Mouse (Mus musculus) lung, embryonic 14.5 days (tissue): ENCODE data around the gene Cpt1a. TPM values are rescaled to one million over a fixed set of nuclear protein-coding genes. Genes with fewer than 3 reads are reported as not detected.

Experiments used
- ATAC-seq: fragments of 200-750 bp; cut with Nextera tagmentation; 2 replicates; pipeline ENCODE4 v1.8.0; 2017; ENCODE audit warnings: mild to moderate bottlenecking, moderate TSS enrichment, moderate library complexity; ENCODE audit not compliant: insufficient read depth
- DNase-seq: peaks from one replicate; pipeline ENCODE4 v3.0.0-alpha.2; 2015
- H3K27ac ChIP-seq: fragments of 300-500 bp; sonication (generic); 2 replicates; pipeline ENCODE4 v1.5.1; 2014; ENCODE audit warnings: low read depth, mild to moderate bottlenecking, moderate library complexity
- H3K27me3 ChIP-seq: fragments of 300-500 bp; sonication (generic); 2 replicates; pipeline ENCODE4 v1.6.1; 2014; ENCODE audit warnings: low read length, control low read depth; ENCODE audit not compliant: insufficient read depth
- H3K36me3 ChIP-seq: fragments of 300-500 bp; sonication (generic); 2 replicates; pipeline ENCODE4 v1.6.1; 2014; ENCODE audit warnings: control low read depth; ENCODE audit not compliant: insufficient read depth
- H3K4me1 ChIP-seq: fragments of 300-500 bp; sonication (generic); 2 replicates; pipeline ENCODE4 v1.6.1; 2014; ENCODE audit warnings: antibody characterized with exemption, control low read depth; ENCODE audit not compliant: insufficient read depth
- H3K4me2 ChIP-seq: fragments of 300-500 bp; sonication (generic); 2 replicates; pipeline ENCODE4 v1.6.1; 2014; ENCODE audit warnings: mild to moderate bottlenecking
- H3K4me3 ChIP-seq: fragments of 300-500 bp; sonication (generic); 2 replicates; pipeline ENCODE4 v1.5.1; 2014; ENCODE audit warnings: low read depth, low read length
- H3K9ac ChIP-seq: fragments of 300-500 bp; sonication (generic); 2 replicates; pipeline ENCODE4 v1.6.1; 2014
- H3K9me3 ChIP-seq: fragments of 300-500 bp; sonication (generic); 2 replicates; pipeline ENCODE4 v1.6.1; 2016; ENCODE audit warnings: low read depth, low read length, control low read depth
- CTCF ChIP-seq: IDR thresholded peaks from 2 replicates; pipeline ENCODE4 v1.5.1; 2016; ENCODE audit warnings: antibody characterized with exemption, low read depth
- WGBS: fragments of 180-500 bp; shearing (Covaris S2); extraction: QIAGEN DNeasy Blood & Tissue Kit; methylation state at CpG from one replicate; pipeline ENCODE4 v1.1.7; 2014; 5-methylcytosine and 5-hydroxymethylcytosine counted together
- polyA plus RNA-seq: library from polyadenylated mRNA; unstranded; fragments of >200 nt; fragmentation: Nextera tagmentation; extraction: Ambion mirVana; gene quantifications from 2 replicates; pipeline ENCODE4 v1.2.1, GENCODE M21; 2014

The Cpt1a gene
- polyA plus RNA-seq, 1 experiment from 2014 or later, result 18.9 TPM

- no peak for TF ChIP-seq CTCF
- no peaks in the 10 kb centered on the region for H3K36me3 ChIP-seq
- peak overlapping the region; percentile 94 for H3K27ac ChIP-seq
- DNase-seq (peak; percentile 71), ATAC-seq (no peak)
- peak overlapping the region; percentile 99 for H3K4me2 ChIP-seq
- peaks cover 18% of the 10 kb centered on the region for H3K4me1 ChIP-seq
- H3K9ac ChIP-seq, result peak overlapping the region; percentile 7; the same call in 1 of the 2 replicates
- H3K27me3 ChIP-seq, result 0 out of 2 replicates have a peak, but pooled peaks cover 6% of the 10 kb centered on the region
- 27% methylated on average over 15 of the region's 15 CpGs for WGBS
- no peaks in the 10 kb centered on the region for H3K9me3 ChIP-seq
- peak overlapping the region; percentile 59 for H3K4me3 ChIP-seq
These were observed 3.8 kb downstream of the Cpt1a start for GRCm38 (mm10) chr19:3325771-3326478.

- Histone ChIP-seq H3K4me2 (peak overlapping the region; percentile 99), H3K36me3 (no peaks in the 10 kb centered on the region), H3K9me3 (no peaks in the 10 kb centered on the region), H3K27me3 (0 out of 2 replicates have a peak, but pooled peaks cover 6% of the 10 kb centered on the region), H3K9ac (no peak overlapping the region), H3K27ac (no peak overlapping the region), H3K4me3 (no peak overlapping the region), H3K4me1 (peaks cover 14% of the 10 kb centered on the region)
- WGBS, result 75% methylated on average over 12 of the region's 12 CpGs
- no peak for TF ChIP-seq CTCF
- no peak for DNase-seq
- no peak for ATAC-seq
These were observed 4.4 kb downstream of the Cpt1a start for GRCm38 (mm10) chr19:3326479-3327047.

- no peaks in the 10 kb centered on the region for H3K36me3 ChIP-seq
- ATAC-seq, result no peak
- whole genome bisulfite sequencing, result 66% methylated on average over 6 of the region's 6 CpGs
These were observed 11.1 kb downstream of the Cpt1a start for GRCm38 (mm10) chr19:3333247-3333646.

GRCm38 (mm10) chr19:3333694-3334515, 11.8 kb downstream of the Cpt1a start:
- H3K4me3 ChIP-seq, result no peak overlapping the region
- H3K9me3 ChIP-seq, result no peaks in the 10 kb centered on the region
- H3K9ac ChIP-seq, result no peak overlapping the region
- DNase-seq, result no peak
- H3K36me3 ChIP-seq, result no peaks in the 10 kb centered on the region
- H3K4me1 ChIP-seq, result no peaks in the 10 kb centered on the region
- ATAC-seq, result no peak
- no peaks in the 10 kb centered on the region for H3K27me3 ChIP-seq
- 75% methylated on average over 17 of the region's 17 CpGs for WGBS
- H3K4me2 ChIP-seq, result no peak overlapping the region
- H3K27ac ChIP-seq, result no peak overlapping the region
- no peak for TF ChIP-seq CTCF

More at GRCm38 (mm10) chr19:3333247-3333646, 11.1 kb downstream of the Cpt1a start:
- no peak for DNase-seq
- Histone ChIP-seq H3K9me3 (no peaks in the 10 kb centered on the region), H3K27ac (no peak overlapping the region), H3K27me3 (no peaks in the 10 kb centered on the region), H3K4me1 (no peaks in the 10 kb centered on the region), H3K4me2 (no peak overlapping the region), H3K4me3 (no peak overlapping the region), H3K9ac (no peak overlapping the region)
- no peak for TF ChIP-seq CTCF

GRCm38 (mm10) chr19:3334550-3334949, 12.4 kb downstream of the Cpt1a start:
- Histone ChIP-seq H3K27ac (no peak overlapping the region), H3K4me2 (no peak overlapping the region), H3K4me3 (no peak overlapping the region), H3K36me3 (no peaks in the 10 kb centered on the region), H3K4me1 (no peaks in the 10 kb centered on the region), H3K9ac (no peak overlapping the region), H3K27me3 (no peaks in the 10 kb centered on the region), H3K9me3 (no peaks in the 10 kb centered on the region)
- ATAC-seq (no peak), DNase-seq (no peak)
- TF ChIP-seq CTCF, result no peak
- 67% methylated on average over 4 of the region's 4 CpGs for WGBS

DNA sequence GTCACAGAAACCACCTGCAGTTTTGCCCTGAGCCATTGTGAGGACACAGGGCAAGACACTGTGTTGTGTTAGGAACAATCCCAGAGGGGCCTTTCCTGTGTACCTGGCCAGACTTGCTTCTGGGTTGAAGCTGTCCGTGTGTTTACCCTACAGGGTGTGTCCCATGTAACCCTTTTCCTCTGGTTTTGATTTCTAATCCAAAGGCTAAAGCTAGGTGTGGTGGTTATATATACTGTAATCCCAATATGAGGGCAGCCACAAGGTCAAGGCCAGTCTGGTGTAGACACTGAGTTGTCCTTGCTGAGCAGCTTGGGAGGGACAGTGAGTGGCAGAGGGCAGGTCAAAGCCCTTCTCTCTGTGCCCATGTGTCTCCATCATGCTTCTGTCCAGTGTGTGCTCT, 13.8 kb downstream of the Cpt1a start:
- Histone ChIP-seq H3K27ac (no peak overlapping the region), H3K27me3 (no peaks in the 10 kb centered on the region), H3K9me3 (no peaks in the 10 kb centered on the region), H3K4me1 (no peaks in the 10 kb centered on the region), H3K9ac (no peak overlapping the region), H3K4me2 (no peak overlapping the region), H3K4me3 (no peak overlapping the region), H3K36me3 (no peaks in the 10 kb centered on the region)
- DNase-seq (no peak), ATAC-seq (no peak)
- WGBS, result 58% methylated on average over 1 of the region's 1 CpGs
- no peak for TF ChIP-seq CTCF
